Mouse (Mus musculus) CD4-positive naive resting alpha-beta T cell, adult 57 days (primary cell): ENCODE results near the gene Nkiras2. TPM values are rescaled to one million over a fixed set of nuclear protein-coding genes. Genes with fewer than 3 reads are reported as not detected.

Experiments used
- total RNA-seq: library from RNA; stranded (reverse); gene quantifications from one replicate; pipeline ENCODE4 v1.2.4, GENCODE M21; 2023

The Nkiras2 gene
- total RNA-seq: 20.9 TPM

GRCm38 (mm10) chr11:100618761-100619484 lies at the start of gene Nkiras2:
Nkiras2 (plus strand) TSS chr11:100619244.

GRCm38 (mm10) chr11:100574708-100575483 lies 44.1 kb upstream of the Nkiras2 start, which contains the start of gene Cnp:
Cnp (plus strand) TSS chr11:100574904.

GRCm38 (mm10) chr11:100619982-100620381 lies 938 bp downstream of the Nkiras2 start, which contains the start of gene Dnajc7:
Dnajc7 (minus strand) TSS chr11:100620168.

Other genes starting within 250 kb of the Nkiras2 start
- 13.5 TPM for gene Jup, start 221.5 kb upstream of the Nkiras2 start, total RNA-seq
- gene P3h4, start 204.4 kb upstream of the Nkiras2 start, total RNA-seq: 0.35 TPM
- gene Fkbp10, start 203.5 kb upstream of the Nkiras2 start, total RNA-seq: 1.8 TPM
- gene Nt5c3b, start 177.4 kb upstream of the Nkiras2 start, total RNA-seq: 91.2 TPM
- 2.0 TPM for gene Klhl10, start 177.3 kb upstream of the Nkiras2 start, total RNA-seq
- gene Klhl11, start 146.5 kb upstream of the Nkiras2 start, total RNA-seq: 27.2 TPM
- gene Acly, start 91.2 kb upstream of the Nkiras2 start, total RNA-seq: 150 TPM
- gene Ttc25, start 73.6 kb upstream of the Nkiras2 start, total RNA-seq: not detected
- gene Cnp, start 44.3 kb upstream of the Nkiras2 start, total RNA-seq: 107 TPM
- 411 TPM for gene Dnajc7, start 924 bp downstream of the Nkiras2 start, total RNA-seq
- not detected for gene Zfp385c, start 73.2 kb downstream of the Nkiras2 start, total RNA-seq
- 8.6 TPM for gene Dhx58, start 85.0 kb downstream of the Nkiras2 start, total RNA-seq
- 45.7 TPM for gene Kat2a, start 93.2 kb downstream of the Nkiras2 start, total RNA-seq
- 0.98 TPM for gene Hspb9, start 94.6 kb downstream of the Nkiras2 start, total RNA-seq
- 113 TPM for gene Rab5c, start 119.0 kb downstream of the Nkiras2 start, total RNA-seq
- gene Kcnh4, start 140.7 kb downstream of the Nkiras2 start, total RNA-seq: 0.65 TPM
- gene Hcrt, start 143.7 kb downstream of the Nkiras2 start, total RNA-seq: not detected
- gene Ghdc, start 151.7 kb downstream of the Nkiras2 start, total RNA-seq: 6.1 TPM
- 174 TPM for gene Stat5b, start 231.5 kb downstream of the Nkiras2 start, total RNA-seq
- 114 TPM for gene Stat5a, start 240.1 kb downstream of the Nkiras2 start, total RNA-seq